Mouse (Mus musculus): Measurements from ENCODE around the gene Atxn7l1.

Atxn7l1 gene

DNA sequence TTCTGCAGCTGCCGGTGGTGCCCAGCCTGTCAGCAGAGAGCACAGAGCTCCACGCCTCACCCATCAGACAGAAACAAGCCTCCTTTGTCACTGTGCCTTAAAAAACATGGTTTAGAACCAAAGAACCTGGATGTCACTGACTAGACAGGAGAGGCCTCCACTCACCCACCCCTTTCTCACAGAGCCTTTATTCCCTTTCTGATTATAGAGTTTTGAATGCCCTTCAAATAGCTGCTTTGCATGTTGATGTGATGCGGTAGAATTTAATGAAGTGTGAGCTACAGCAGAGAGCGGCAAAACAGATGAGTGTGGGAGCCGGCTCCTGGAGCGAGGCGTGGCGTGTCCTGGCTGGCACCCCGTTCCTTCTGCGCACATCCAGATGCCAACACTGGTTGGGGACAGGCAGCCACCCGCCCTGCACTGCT is 77.6 kb downstream of the Atxn7l1 start:
- no peak for DNase-seq (ENCODE audit: low read depth, low spot score)

DNA sequence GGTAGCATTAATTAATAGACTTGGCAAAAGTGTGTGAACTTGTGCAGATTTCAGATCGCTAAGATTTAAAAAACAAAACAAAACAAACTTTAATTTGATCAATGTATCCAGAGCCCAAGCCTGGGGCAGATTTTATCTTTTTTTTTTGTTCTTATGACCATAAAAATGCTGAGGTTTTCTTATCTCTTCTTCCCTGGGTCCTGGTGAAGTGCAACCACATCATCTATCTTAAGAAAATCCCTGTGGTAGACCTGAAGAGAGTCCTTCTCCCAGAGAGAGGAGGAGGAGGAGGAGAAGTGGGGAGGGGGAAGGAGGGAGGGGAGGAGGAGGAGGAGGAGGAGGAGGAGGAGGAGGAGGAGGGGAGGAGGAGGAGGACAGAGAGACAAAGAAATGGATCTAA is 78.5 kb downstream of the Atxn7l1 start:
- no peak for DNase-seq (ENCODE audit: low read depth, low spot score)

DNA sequence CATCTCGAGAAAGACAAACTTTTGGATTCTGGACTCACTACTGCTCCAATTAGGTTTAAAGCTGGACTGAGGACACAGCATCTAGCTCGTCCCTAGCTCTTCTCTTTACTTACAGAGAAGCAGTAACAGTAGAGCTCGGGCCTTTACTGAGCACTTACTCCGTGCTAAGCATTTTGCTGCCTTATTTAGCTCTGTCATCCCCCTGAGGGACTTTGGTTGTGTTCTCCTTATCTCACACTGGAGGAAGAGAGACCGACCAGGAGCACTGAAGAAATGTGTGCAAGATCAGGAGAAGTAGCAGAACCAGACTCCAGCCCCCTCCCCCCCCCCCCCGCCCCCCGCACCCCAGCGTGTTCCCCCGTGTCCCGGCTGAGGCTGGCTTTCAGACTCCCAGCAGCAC is 79.1 kb downstream of the Atxn7l1 start:
- no peak for DNase-seq (ENCODE audit: low read depth, low spot score)

DNA sequence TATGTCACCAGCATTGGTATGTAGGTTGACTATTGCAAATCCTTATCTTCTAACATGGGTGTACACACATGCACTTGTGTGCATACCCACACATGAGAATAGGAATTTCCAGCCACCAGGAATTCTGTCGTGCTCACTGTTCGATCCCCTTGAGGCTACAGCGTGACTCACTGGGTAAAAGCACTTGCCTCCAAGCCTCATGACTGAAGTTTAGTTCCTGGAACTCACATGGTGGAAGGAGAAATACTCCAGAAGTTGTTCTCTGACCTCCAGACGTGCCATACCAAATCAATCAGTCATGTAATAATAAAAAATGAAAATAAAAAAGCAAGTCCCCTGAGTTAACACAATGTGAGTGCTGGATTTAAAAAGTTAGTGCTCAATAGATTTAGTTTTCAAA is 87.8 kb downstream of the Atxn7l1 start:
- no peak for DNase-seq (ENCODE audit: low read depth, low spot score)

DNA sequence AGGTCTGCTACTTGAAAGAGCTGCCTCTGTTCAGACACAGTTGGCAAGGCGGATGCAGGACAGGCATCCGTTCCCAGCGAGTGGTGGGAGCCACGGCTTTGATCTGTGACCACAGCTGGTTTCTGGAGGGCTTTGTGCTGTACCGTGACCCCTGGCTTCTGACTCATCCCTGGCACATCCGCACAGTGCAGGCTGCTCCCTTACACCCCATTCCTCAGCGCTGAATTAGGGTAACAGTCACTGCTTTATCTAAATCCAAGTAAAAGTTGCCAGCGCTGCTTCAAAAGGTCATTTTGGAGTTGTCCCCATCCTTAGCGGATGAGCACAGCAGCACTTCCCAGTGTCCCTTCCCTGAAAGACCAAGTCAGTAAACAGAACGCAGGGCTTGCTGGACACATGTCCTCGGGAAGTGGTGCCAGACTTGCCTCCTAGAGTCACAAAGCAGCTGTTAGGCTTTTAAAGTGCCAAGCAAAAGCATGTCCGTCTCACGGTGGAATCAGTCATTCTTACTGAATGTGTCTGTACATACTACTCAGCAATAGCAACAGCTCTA is 88.4 kb downstream of the Atxn7l1 start:
- no peak for DNase-seq (ENCODE audit: low read depth, low spot score)

DNA sequence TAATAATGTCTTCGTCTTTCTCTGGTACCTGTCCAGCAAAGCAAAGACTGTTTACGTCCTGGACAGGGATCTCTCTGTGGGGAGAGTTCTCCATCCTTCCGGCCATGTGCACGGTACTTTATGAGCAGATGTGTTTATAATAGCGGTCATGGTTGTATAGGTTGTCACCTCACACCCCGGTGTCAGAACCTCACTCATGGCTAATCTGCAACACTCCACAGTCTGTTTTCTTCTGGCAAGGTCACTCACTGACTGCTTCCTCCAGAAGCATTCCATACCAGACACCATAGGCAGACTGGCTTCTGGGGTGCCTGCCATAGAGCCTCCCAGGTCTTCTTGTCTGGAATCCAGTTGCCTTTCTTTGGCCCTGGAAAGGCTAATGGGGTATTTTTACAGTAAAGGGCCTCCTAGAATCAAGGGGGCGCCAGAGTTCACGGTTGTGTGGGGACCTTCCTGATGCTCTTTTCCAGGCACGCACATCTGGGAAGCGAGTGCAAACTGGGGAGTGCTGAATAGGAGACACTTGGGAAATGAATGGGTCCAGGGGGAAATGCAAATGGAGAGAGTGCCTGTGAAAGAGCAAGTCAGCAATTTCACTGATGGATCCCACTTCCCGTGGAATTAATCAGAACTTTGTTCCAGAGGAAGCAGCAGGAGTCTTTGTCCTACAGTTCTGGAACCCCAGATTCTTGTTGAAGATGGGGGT is 89.0 kb downstream of the Atxn7l1 start:
- DNase-seq (ENCODE audit: low read depth, low spot score), result no peak

DNA sequence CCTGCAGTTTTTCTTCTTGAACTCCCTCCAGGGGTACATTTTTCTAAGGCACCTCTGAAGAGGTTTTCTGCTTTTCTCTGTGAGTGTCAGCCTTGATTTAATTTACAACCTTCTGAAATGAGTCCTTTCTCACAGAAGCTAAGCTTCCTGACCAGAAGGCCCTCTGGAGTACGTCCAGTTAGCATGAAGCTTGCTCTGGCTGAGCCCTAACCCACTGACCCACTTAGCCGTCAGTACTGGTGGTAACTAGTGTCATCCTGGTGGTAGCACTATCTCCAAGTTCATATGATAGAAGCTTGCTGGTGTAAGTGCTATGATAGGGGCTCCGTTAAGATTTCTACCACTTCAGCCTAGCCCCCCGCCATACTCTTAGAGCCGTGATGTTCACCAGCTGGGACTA is 89.6 kb downstream of the Atxn7l1 start:
- DNase-seq (ENCODE audit: low read depth, low spot score), result no peak

DNA sequence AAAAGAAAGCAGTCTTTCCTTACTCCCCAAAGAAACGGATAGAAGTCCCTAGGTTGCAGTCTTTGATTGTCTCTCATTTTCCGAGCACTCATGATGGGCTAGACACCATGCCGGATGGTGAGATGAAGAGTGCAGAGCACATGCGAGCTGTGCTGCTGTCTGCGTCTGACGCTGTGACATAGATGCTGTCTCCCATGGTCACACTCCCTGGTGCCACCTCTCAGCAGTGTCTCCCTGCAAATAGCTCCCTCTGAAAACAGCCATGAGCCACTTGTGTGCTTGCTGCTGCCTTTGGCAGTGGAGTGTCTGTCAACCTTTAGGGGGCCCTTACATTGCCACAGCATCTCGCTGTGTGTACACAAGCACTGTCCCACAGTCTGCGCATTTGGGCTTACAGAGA is 95.2 kb downstream of the Atxn7l1 start:
- no peak for DNase-seq (ENCODE audit: low read depth, low spot score)

DNA sequence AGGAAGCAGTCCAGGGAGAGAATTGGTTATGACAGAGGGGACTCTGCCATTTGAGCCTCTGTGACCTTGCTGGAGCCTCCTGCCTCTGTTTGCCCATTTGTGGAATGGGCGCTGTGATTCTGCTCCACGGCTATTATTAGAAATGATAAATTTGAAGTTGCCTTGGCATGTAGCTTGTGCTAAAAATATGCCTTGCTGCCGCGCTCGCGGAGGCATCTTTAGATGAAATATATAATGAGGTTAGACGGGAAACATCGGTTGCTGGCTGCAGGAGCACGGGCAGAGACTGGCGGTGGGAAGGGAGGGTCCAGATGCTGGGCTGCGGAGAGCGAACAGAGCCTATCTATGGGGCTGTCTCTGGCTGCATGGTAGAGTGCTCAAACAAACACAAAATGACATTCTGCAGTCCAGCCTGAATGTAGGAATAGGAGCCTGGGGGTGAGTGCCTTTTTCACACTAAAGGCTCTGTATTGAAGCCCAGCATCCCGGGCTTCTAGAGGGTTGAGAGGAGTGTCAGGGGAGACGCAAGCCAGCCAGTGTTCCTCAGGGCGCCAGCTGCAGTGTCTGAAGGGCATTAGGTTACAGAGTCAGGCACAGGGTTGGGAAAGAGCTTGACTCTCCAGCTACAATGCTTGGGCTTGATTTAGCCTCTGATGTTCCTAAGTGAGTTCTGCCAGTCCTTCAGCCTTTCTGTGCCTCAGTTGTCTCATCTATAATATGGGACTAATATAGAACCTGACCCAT is 96.8 kb downstream of the Atxn7l1 start:
- DNase-seq (ENCODE audit: low read depth, low spot score), result no peak

DNA sequence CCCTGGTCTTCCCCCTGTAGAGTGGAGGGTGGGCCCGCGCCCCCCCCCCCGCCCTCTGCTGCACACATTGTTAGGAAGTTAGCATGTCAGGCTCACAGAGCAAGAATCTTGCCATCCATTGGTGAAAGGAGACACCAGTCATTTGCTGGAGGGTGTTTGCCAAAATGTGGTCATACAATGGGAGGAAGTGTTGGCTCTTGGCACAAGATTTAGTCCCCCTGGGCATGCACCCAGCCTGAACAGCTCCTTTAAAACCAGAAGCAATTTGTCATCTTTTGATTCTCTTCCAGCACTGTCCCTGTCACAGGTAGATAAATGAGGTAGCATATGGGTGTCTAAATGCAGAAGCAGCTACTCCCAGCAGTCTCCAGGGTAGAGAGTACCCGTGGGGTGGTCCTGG is 98.0 kb downstream of the Atxn7l1 start:
- no peak for DNase-seq (ENCODE audit: low read depth, low spot score)

DNA sequence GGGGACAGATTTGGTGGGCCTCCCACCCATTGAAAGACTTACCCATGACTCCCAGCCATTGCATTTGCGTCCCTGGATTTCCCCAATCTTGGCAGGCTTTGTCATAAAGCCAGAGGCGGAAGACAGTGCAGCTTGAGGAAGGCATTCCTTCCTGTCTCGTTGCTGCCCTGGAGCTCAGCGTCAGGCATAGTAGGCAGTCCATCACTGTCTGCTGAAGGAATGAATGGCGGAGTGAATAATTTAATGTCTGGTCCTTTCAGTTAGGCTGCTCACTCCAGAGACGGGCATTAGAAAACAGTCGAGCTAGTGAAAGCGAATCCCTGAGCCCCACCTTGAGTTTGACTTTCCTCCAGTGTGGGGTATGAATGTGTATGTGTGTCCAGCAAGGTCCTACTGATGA is 99.4 kb downstream of the Atxn7l1 start:
- no peak for DNase-seq (ENCODE audit: low read depth, low spot score)

DNA sequence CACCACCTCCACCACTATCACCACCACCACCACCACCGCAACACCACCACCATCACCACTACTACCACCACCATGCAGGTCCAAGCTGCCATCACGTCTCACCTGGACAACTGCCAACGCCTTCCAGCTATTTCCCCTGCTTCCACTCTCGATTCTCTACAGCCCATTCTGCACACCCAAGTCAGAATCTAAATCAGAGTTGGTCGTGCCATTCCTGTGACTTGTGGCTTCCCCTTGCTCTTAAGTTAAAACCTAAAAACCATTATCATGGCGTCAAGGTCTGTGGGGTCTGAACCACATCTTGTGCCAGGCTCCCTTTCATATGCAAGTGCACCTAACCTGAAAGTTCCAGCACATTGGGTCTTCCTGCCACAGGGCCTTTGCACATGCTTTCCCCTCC is 102.7 kb downstream of the Atxn7l1 start:
- no peak for DNase-seq (ENCODE audit: low read depth, low spot score)

DNA sequence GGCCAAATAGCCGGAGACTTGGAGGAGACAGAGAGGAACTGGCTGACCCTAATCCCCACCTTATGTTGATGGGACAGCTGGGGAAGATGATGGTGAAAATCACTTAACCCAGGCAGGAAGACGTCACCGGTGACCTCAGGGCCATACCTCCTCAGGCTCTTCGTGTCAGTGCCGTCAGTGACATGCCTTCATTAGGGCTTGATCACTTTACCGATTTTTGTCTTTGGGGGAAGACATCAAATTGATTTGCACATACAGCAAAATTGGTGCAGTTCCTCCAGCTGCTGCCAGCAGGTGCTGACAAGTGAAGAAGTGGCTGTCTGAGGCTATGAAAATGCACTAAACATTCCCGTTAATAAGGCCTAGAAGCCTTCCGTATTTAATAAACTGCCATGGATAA is 103.9 kb downstream of the Atxn7l1 start:
- DNase-seq (ENCODE audit: low read depth, low spot score), result no peak

DNA sequence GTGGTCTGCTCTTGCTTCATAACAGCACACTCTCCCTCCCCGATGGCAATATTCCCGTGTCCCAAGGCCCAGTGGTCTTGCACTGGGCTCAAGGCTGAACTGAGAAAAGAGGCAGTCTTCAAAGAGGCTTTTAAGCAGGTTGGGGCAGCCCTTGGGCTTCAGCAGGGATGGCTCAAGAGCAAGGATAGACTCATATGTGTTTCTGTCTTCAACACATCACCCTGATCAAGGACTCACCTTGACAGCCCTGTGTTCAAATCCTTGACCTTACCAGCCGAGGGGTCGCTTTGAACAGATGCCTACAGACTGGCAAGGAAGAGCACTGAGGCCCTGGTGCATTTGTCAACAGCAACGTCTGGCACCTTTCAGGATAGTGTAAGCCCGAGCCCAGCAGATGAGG is 105.1 kb downstream of the Atxn7l1 start:
- DNase-seq (ENCODE audit: low read depth, low spot score), result no peak

DNA sequence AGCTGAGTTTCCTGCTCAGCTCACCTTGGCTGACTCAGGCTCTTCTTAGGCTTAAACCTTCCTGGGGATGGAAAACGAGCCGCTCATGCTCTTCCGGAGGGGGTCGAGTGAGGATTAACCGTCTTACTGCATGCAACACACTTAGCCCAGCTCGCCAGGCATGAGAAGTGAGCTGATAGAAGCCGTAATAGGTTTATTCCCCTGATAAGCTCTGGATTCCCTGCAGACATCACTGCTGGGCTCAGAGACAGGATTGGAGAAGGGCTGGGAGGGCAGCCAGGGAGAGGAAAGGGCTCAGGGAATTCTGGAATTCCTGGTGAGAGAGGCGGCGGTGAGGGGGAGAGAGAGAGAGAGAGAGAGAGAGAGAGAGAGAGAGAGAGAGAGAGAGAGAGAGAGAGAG is 105.7 kb downstream of the Atxn7l1 start:
- no peak for DNase-seq (ENCODE audit: low read depth, low spot score)

DNA sequence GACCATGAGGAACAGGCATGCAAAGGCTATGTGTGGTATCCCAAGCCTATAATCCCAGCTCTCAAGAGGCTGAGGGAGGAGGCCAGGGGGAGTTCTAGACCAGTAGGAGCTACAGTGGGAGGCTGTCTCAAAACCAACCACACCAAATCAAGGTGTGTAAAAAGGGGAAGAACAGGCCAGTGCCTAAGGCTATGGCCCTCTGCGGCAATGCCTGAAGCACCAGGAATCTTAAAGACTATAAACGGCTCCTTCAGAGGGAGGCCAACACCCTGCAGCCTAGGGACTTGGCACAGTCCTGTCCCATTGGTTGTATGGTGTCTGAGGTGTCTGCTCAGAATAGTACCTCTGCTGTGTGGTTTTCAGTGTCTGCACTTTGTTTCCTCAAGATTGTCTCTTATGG is 107.8 kb downstream of the Atxn7l1 start:
- DNase-seq (ENCODE audit: low read depth, low spot score), result no peak

DNA sequence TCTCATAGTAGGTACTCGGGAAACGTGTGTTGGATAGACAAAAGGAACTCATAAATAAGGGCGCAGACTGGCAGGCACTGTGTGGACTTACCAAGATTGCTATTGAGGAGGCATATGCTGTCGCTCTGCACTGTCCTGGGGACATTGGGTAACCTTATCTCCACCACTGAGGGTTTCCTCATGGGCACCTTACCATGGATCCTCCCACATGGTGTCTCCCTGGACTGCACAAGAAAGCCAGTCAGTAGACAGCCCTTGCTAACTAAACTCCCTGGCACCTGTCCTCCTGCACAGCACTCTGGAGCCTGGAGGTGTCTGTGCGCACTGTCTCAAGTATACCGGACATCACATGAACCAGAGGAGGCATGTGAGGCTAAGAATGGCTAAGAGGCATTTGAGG is 108.9 kb downstream of the Atxn7l1 start:
- no peak for DNase-seq (ENCODE audit: low read depth, low spot score)

DNA sequence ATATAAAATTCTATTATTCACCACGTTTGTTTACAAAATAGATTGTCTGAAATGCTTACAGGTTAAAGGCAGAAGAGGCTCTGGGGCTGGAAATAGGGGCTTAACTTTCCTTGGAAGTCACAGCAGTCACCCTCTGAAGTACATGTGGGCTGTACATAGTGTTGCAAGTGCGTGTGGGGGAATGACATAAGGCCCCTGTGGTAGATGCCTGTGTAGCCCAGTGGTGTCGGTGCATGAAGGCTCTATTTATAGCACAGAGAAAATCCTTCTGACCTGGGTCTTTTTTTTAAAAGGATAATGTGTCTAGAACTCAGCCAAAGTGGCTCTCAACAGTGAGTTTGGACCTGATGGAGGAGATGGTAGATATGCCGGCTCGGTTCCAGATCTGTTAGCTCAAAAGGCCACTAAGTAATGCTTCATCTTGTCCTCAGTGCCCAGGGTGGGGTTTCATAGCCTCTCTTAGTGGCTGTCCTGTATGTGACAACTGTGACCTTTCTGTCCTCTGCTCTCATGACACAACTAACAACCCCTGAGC is 111.6 kb downstream of the Atxn7l1 start:
- DNase-seq (ENCODE audit: low read depth, low spot score), result no peak

DNA sequence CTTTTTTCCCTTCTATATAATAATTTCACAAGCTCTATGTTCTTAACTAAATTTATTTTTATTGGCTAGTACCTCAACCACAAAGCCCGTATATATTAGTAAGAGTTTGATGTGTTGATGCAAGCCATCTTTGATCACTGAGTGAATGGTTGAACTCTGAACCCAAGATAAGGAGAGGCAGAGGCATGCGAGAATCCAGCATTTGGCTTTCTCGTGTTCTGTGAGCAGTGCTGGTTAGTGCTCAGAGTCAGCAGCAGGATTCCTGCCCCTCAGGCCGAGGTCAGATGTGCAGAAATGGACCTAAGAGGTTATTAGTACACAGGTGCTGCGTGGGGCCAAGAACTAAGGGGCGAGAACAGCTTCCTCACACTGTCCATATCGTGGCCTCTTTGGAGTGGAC is 113.1 kb downstream of the Atxn7l1 start:
- no peak for DNase-seq (ENCODE audit: low read depth, low spot score)

DNA sequence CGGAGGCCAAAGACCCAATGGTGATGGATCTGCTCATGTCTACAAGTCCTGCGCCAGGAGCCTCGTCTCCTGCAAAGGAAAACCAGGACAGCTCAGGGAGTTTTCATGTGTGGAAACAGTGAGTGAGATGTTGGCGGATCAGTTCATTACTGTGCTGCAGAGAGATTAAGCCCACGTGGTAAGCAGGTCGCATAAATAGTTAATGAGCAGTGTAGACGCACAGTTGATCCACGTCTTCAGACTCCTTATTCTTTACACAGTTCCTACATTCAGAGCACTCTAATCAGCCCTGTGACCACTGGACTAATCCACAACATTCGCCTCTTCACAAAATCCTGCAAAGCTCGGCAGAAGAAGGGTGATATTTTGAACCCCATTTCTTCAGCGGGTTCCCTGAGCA is 118.4 kb downstream of the Atxn7l1 start:
- DNase-seq (ENCODE audit: low read depth, low spot score), result no peak

DNA sequence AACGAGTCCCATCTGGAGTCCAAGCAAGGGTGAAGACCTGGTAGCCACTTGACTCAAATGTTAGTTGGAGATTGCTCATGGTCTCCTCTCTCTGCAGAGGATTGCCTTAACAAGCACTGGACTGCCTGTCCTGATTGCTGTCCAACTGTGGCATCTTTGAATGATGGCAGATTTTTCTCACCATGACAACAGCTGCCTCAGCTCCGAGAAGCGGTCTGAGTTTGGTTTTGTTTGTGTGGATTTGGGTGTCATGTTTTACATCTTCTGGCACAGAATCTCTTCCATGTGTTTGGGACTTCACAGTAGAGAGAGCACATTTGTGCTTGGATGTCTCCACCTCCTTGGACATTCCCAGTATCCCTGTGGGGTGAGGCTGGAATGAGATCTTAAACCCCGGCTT is 120.5 kb downstream of the Atxn7l1 start:
- DNase-seq (ENCODE audit: low read depth, low spot score), result no peak

DNA sequence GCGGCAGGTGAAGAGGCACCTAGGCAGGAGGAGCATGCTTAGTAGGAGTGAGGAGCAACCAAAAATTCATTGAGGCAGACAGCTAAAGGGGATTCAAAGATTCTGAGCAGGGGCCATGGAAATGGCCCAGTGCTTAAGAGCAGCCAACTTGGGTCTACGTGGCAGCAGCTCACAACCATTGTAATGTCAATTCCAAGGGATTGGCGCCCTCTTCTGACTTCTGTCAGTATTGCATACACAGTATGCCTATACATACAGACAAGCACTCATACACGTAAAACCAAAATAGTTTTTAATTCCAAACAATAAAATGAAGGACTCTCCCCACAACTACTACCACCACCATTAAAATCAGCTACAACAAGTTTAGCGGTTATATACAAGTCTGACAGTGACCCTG is 122.2 kb downstream of the Atxn7l1 start:
- peak; percentile 76 for DNase-seq (ENCODE audit: low read depth, low spot score)

DNA sequence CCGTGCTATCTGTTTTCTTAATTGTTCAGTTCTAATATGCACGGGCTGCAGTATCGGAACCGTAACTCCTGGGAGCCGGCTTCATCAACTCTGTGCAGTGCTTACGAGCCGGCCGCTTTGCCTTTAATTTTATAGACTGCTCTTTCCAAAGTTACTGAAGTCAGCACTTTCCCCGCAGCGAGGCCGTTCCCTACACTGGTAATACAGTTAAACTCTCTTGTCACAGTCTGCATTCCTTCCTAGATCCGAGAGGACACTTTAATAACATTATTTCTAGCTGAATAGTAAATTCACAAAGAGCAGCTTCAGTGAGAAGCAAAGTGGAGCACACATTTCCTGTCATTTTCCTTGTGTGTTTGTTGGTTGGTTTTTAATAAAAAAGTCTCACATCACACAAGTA is 124.4 kb downstream of the Atxn7l1 start:
- no peak for DNase-seq (ENCODE audit: low read depth, low spot score)
